Mouse (Mus musculus): ENCODE measurements at regions not wholly inside any gene's neighbourhood (a gene's known extent, or its start where the extent isn't known, plus 50 kb on each side); places are given as distances from the start of the nearest gene placed in this dataset.

GRCm38 (mm10) chr3:104295015-104295719 lies 75.0 kb upstream of the Magi3 start:
- TF ChIP-seq CTCF (IDR thresholded peaks at IDR 0.05; ENCODE audit: borderline replicate concordance, control insufficient read depth, extremely low read depth, insufficient read depth, low read length, poor library complexity) (no peak), POLR2A (IDR thresholded peaks at IDR 0.05; ENCODE audit: control insufficient read depth, extremely low read depth, insufficient read depth, low read length, poor library complexity) (no peak)

All from thymus, adult 2 months (tissue).